Mouse (Mus musculus): Measurements from ENCODE around the gene Aldh2.

GRCm38 (mm10) chr5:121583765-121584501 lies 9.7 kb downstream of the Aldh2 start:
- TF ChIP-seq CTCF (IDR thresholded peaks at IDR 0.05; ENCODE audit: low read depth, low read length) (peak; percentile 79), POLR2A (IDR thresholded peaks at IDR 0.05; ENCODE audit: insufficient read depth, low read length) (no peak)
